In the genomic region with DNA sequence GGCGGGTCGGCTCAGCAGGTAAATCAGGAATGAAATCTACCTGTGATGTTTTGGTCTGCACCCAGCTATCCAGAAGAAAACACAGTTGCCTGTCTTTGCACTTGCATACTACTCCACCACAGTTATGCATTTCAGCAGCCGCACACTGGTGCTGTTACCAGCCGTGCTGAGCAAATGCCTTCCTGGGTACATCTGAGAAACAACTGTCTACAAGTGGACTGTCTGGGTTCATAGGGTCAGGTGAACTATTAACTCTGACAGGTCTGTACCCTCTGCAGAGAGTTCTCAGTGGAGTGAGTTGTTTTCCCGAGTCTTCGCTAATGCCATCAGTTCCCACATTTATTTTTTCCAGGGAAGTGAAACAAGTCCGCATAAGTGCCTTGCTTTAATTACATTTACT, we compare ENCODE assay signal across 24 mouse cellular contexts. TPM values are rescaled to one million over a fixed set of nuclear protein-coding genes. Genes with fewer than 3 reads are reported as not detected.
A peak's percentile ranks its signal among the peaks of the same experiment; 100 is the strongest.
DNase-seq lines count a peak whose midpoint lies in the region; ATAC-seq lines count a peak whose summit lies in the region.
"Had no signal": no experiment of that assay in that cellular context is flagged by ENCODE, and none has a peak within 500 bp of the region (broad histone marks: within the 10 kb centered on the region; RNA-seq: fewer than 3 reads in every experiment).

No protein-coding gene starts in this region.

- peak; percentile 52; the same call in 1 of the 2 replicates for ATAC-seq in liver, embryonic 12.5 days
- no peak; the same call in 1 of the 2 replicates for ATAC-seq in liver, embryonic 11.5 days (replicated peaks; ENCODE audit: low FRiP score)
- peak; percentile 71 for ATAC-seq in liver, embryonic 15.5 days (ENCODE audit: insufficient read depth)
- ATAC-seq: forebrain, embryonic 14.5 days; hindbrain, embryonic 16.5 days had no signal

- no peak for DNase-seq in liver, embryonic 11.5 days (ENCODE audit: low spot score)
- peak; percentile 30 for DNase-seq in kidney, postnatal 10 days
- DNase-seq in thymus, postnatal 10 days (ENCODE audit: low spot score in 2 of 2), result no peak
- no peak for DNase-seq in ovary, postnatal 36 days (ENCODE audit: low spot score)
- no peak for DNase-seq in retina, embryonic 14.5 days (ENCODE audit: low spot score)
- DNase-seq: adrenal gland, postnatal 10 days; B cell, adult 2 months; cerebellum, adult 18-20 months; cerebellum, postnatal 14 days; embryo, embryonic 11 days; gastrocnemius, adult 2 months; lung, embryonic 14.5 days; thymus, adult 18-20 months had no signal

- WGBS in liver, embryonic 12.5 days (ENCODE audit: insufficient replicate concordance), result 67% methylated on average over 7 of the region's 7 CpGs
- 77% methylated on average over 7 of the region's 7 CpGs for WGBS in liver, embryonic 11.5 days
- WGBS in liver, embryonic 15.5 days (ENCODE audit: insufficient replicate concordance), result 60% methylated on average over 7 of the region's 7 CpGs

- no peak overlapping the region for H3K4me2 ChIP-seq in liver, embryonic 12.5 days
- no peak overlapping the region for H3K4me2 ChIP-seq in liver, embryonic 11.5 days
- H3K4me2 ChIP-seq in liver, embryonic 15.5 days, result peak overlapping the region; percentile 25
- H3K4me2 ChIP-seq: limb, embryonic 12.5 days; lung, embryonic 14.5 days; midbrain, embryonic 12.5 days; neural tube, embryonic 15.5 days had no signal

- H3K4me3 ChIP-seq in liver, embryonic 12.5 days, result no peak overlapping the region
- H3K4me3 ChIP-seq in liver, embryonic 11.5 days (ENCODE audit: low read depth, low read length), result no peak overlapping the region
- H3K4me3 ChIP-seq in liver, embryonic 15.5 days (replicated peaks), result no peak overlapping the region
- H3K4me3 ChIP-seq: gastrocnemius, adult 2 months; heart, embryonic 10.5 days; limb, embryonic 12.5 days; midbrain, embryonic 12.5 days; neural tube, embryonic 15.5 days had no signal

- H3K36me3 ChIP-seq in liver, embryonic 12.5 days, result no peaks in the 10 kb centered on the region
- no peaks in the 10 kb centered on the region for H3K36me3 ChIP-seq in liver, embryonic 11.5 days (ENCODE audit: control insufficient read depth, insufficient read depth, low read length)
- no peaks in the 10 kb centered on the region for H3K36me3 ChIP-seq in liver, embryonic 15.5 days (replicated peaks)
- H3K36me3 ChIP-seq: G1E; limb, embryonic 12.5 days had no signal

- peaks cover 23% of the 10 kb centered on the region for H3K4me1 ChIP-seq in liver, embryonic 12.5 days
- H3K4me1 ChIP-seq in liver, embryonic 11.5 days (replicated peaks; ENCODE audit: control insufficient read depth, insufficient read depth, low read length), result peaks cover 14% of the 10 kb centered on the region; the same call in 1 of the 2 replicates
- peaks cover 28% of the 10 kb centered on the region for H3K4me1 ChIP-seq in liver, embryonic 15.5 days (replicated peaks)

- 0 out of 2 replicates have a peak overlapping the region, but pooled peaks have one; percentile 0 for H3K27ac ChIP-seq in liver, embryonic 12.5 days
- H3K27ac ChIP-seq in liver, embryonic 11.5 days (ENCODE audit: low read depth, low read length), result no peak overlapping the region; the same call in 1 of the 2 replicates
- peak overlapping the region; percentile 65 for H3K27ac ChIP-seq in liver, embryonic 15.5 days (replicated peaks)
- H3K27ac ChIP-seq: gastrocnemius, adult 2 months; heart, embryonic 10.5 days; kidney, postnatal 0 days; limb, embryonic 12.5 days; midbrain, embryonic 12.5 days; neural tube, embryonic 15.5 days had no signal

- H3K9ac ChIP-seq in liver, embryonic 12.5 days, result no peak overlapping the region
- H3K9ac ChIP-seq in liver, embryonic 11.5 days (ENCODE audit: low read depth, low read length), result no peak overlapping the region
- no peak overlapping the region for H3K9ac ChIP-seq in liver, embryonic 15.5 days
- H3K9ac ChIP-seq: limb, embryonic 12.5 days; lung, embryonic 14.5 days; midbrain, embryonic 12.5 days; neural tube, embryonic 15.5 days had no signal

- no peaks in the 10 kb centered on the region for H3K9me3 ChIP-seq in liver, embryonic 12.5 days (replicated peaks)
- no peaks in the 10 kb centered on the region for H3K9me3 ChIP-seq in liver, embryonic 11.5 days (ENCODE audit: control insufficient read depth, low read length)
- H3K9me3 ChIP-seq in liver, embryonic 15.5 days (replicated peaks), result no peaks in the 10 kb centered on the region
- H3K9me3 ChIP-seq: G1E; heart, embryonic 10.5 days; limb, embryonic 12.5 days; midbrain, embryonic 12.5 days; neural tube, embryonic 15.5 days had no signal

- no peaks in the 10 kb centered on the region for H3K27me3 ChIP-seq in liver, embryonic 12.5 days (replicated peaks)
- no peaks in the 10 kb centered on the region for H3K27me3 ChIP-seq in liver, embryonic 11.5 days (replicated peaks; ENCODE audit: control insufficient read depth, insufficient read depth, low read length)
- no peaks in the 10 kb centered on the region for H3K27me3 ChIP-seq in liver, embryonic 15.5 days
- H3K27me3 ChIP-seq: CH12.LX; limb, embryonic 12.5 days; midbrain, embryonic 12.5 days; neural tube, embryonic 15.5 days had no signal

RNA-seq across cellular contexts. Expression of a gene that starts 17.7 kb away (rescaled TPM):
- 5.2 and 5.4 TPM in 2 replicates for polyA plus RNA-seq in liver, embryonic 12.5 days (2016; fragmentation: Nextera tagmentation; extraction: Ambion mirVana)
- polyA plus RNA-seq in liver, embryonic 11.5 days (2014; fragmentation: Nextera tagmentation; extraction: Ambion mirVana), result 8.5 and 11.1 TPM in 2 replicates
- polyA plus RNA-seq in liver, embryonic 15.5 days (2015; fragmentation: Nextera tagmentation; extraction: Ambion mirVana), result 7.7 and 8.0 TPM in 2 replicates
- polyA plus RNA-seq: G1E had no signal
